Mouse (Mus musculus): ENCODE data around the gene Tnfsf4. TPM values are rescaled to one million over a fixed set of nuclear protein-coding genes. Genes with fewer than 3 reads are reported as not detected.

Tnfsf4 gene
- polyA plus RNA-seq, 1 experiment from 2014 or later, result not detected

Other genes starting within 250 kb of the Tnfsf4 start
- gene Tex50, start 236.1 kb upstream of the Tnfsf4 start, polyA plus RNA-seq (2015; fragmentation: Nextera tagmentation; extraction: Ambion mirVana), result 0.33 and 0.89 TPM in 2 replicates
- gene Prdx6, start 144.2 kb upstream of the Tnfsf4 start, polyA plus RNA-seq (2015; fragmentation: Nextera tagmentation; extraction: Ambion mirVana), result 220 and 230 TPM in 2 replicates
- gene Tnfsf18, start 99.2 kb downstream of the Tnfsf4 start, polyA plus RNA-seq (2015; fragmentation: Nextera tagmentation; extraction: Ambion mirVana), result not detected in 2 replicates

All from neural tube, embryonic 13.5 days (tissue).